Mouse (Mus musculus): ENCODE results near the gene Kdm1b.

DNA sequence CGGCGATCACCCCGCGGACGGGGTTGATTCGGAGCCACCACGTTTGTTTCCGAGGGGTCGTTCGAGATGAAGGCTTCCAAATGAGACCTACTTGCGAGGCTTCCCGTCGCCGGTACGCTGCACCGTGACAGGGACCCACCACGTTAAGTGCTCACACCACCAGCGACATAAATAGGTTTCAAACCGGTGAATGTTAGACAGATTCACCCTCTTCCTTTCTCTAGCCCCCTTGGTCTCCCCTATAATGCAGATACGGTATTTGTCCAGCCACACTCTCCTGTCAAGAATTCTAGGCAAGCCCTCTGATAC is 63.2 kb downstream of the Kdm1b start:
- no peak for TF ChIP-seq CTCF (IDR thresholded peaks at IDR 0.05; ENCODE audit: low read depth, low read length)
- no peak for TF ChIP-seq POLR2A (IDR thresholded peaks at IDR 0.05; ENCODE audit: insufficient read depth, low read length)
- TF ChIP-seq EP300 (IDR thresholded peaks at IDR 0.05; ENCODE audit: insufficient read depth, low read depth, low read length), result no peak

All from ES-Bruce4 (cell line).